Mouse (Mus musculus): ENCODE data around the gene C1qtnf9. TPM values are rescaled to one million over a fixed set of nuclear protein-coding genes. Genes with fewer than 3 reads are reported as not detected.

The C1qtnf9 gene
- polyA plus RNA-seq, 1 experiment from 2014 or later = 0.45 TPM

DNA sequence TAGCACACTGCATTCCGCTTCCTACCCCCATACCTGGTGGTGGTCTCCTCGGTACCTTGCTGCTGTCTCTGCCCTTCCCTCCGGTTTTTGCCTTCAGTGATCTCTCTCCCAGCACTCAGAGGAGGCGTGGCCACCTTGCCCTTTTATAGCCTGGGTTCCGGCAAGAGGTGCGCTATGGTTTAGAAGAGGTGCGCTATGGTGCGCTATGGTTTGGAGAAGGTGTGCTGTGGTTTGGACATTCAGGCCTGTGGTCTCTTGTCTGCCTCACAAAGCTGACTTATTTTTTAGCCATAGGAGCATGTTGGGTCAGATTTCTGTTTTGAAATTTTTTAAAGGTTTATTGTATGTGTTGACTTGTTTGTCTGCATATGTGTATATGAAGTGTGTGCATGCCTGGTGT is 41.9 kb downstream of the C1qtnf9 start:
- Histone ChIP-seq H3K27me3 (replicated peaks; ENCODE audit: insufficient read depth, low read length) (no peaks in the 10 kb centered on the region), H3K4me3 (ENCODE audit: low read depth, low read length) (no peak overlapping the region), H3K4me1 (ENCODE audit: insufficient read depth, low read depth, low read length) (no peaks in the 10 kb centered on the region), H3K9ac (replicated peaks; ENCODE audit: low read depth) (no peak overlapping the region), H3K36me3 (ENCODE audit: insufficient read depth, low read length) (0 out of 2 replicates have a peak, but pooled peaks cover 2% of the 10 kb centered on the region), H3K9me3 (ENCODE audit: low read length) (no peaks in the 10 kb centered on the region), H3K4me2 (replicated peaks; ENCODE audit: low read depth, low read length) (no peak overlapping the region), H3K27ac (ENCODE audit: low read length) (no peak overlapping the region)
- WGBS = 95% methylated on average over 8 of the region's 8 CpGs
- DNase-seq (ENCODE audit: low spot score) (no peak), ATAC-seq (no peak)
- TF ChIP-seq EP300 (IDR thresholded peaks at IDR 0.05) (no peak), CTCF (IDR thresholded peaks at IDR 0.05) (no peak)

DNA sequence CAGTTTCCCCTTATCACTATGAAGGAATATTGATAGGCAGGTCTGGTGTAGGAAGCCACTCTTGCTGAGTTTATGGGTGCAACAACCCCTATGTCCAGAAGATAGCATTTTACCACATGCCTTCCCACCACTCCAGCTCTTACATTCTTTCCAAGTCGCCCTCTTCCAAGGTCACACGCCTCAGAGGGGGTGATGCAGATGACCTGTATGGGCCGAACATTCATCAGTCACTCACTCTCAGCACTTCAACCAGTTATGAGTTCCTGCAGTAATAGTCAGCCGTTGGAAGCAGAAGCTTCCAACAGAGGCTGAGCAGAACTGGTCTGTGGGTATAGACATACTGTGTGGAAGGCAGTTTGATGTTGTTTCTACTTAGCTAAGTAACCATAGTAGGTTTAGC is 43.6 kb downstream of the C1qtnf9 start:
- WGBS = 81% methylated on average over 4 of the region's 4 CpGs
- H3K4me2 ChIP-seq (replicated peaks; ENCODE audit: low read depth, low read length) = no peak overlapping the region
- no peak for DNase-seq (ENCODE audit: low spot score)

DNA sequence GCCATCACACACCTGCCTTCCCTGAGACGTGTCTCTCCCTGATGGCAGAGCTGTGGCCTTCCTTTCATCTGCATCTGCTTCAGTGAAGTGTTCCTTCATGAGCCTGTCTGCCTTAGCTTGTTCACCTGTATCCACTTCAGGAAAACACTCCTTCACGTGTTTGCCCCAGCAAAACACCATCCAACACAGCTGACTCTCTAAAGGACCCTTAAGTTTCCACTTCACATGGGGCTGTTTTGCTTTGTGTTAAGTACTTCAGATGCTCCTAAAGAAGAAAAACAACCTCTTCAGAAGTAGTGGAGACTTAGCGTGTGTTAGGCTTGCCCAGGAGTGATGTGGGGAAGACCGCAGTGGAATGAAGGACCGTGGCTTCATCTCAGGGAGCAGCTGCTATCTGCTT is 47.2 kb downstream of the C1qtnf9 start:
- Histone ChIP-seq H3K27ac (ENCODE audit: low read length) (no peak overlapping the region), H3K27me3 (replicated peaks; ENCODE audit: insufficient read depth, low read length) (no peaks in the 10 kb centered on the region), H3K4me2 (replicated peaks; ENCODE audit: low read depth, low read length) (no peak overlapping the region), H3K36me3 (ENCODE audit: insufficient read depth, low read length) (no peaks in the 10 kb centered on the region), H3K9ac (replicated peaks; ENCODE audit: low read depth) (no peak overlapping the region), H3K4me1 (ENCODE audit: insufficient read depth, low read depth, low read length) (peaks cover 3% of the 10 kb centered on the region; the same call in 1 of the 2 replicates), H3K9me3 (ENCODE audit: low read length) (no peaks in the 10 kb centered on the region), H3K4me3 (ENCODE audit: low read depth, low read length) (no peak overlapping the region)
- WGBS = 62% methylated on average over 5 of the region's 5 CpGs
- no peak for TF ChIP-seq CTCF (IDR thresholded peaks at IDR 0.05)
- peak; percentile 92 for TF ChIP-seq EP300 (IDR thresholded peaks at IDR 0.05)
- peak; percentile 85 for DNase-seq (ENCODE audit: low spot score)
- ATAC-seq = peak; percentile 88

More for the DNA sequence above, 43.6 kb downstream of the C1qtnf9 start:
- Histone ChIP-seq H3K4me1 (ENCODE audit: insufficient read depth, low read depth, low read length) (no peaks in the 10 kb centered on the region), H3K9me3 (ENCODE audit: low read length) (no peaks in the 10 kb centered on the region), H3K4me3 (ENCODE audit: low read depth, low read length) (no peak overlapping the region), H3K9ac (replicated peaks; ENCODE audit: low read depth) (no peak overlapping the region), H3K36me3 (ENCODE audit: insufficient read depth, low read length) (0 out of 2 replicates have a peak, but pooled peaks cover 2% of the 10 kb centered on the region), H3K27ac (ENCODE audit: low read length) (no peak overlapping the region), H3K27me3 (replicated peaks; ENCODE audit: insufficient read depth, low read length) (no peaks in the 10 kb centered on the region)
- no peak for ATAC-seq
- TF ChIP-seq EP300 (IDR thresholded peaks at IDR 0.05) = no peak
- no peak for TF ChIP-seq CTCF (IDR thresholded peaks at IDR 0.05)

DNA sequence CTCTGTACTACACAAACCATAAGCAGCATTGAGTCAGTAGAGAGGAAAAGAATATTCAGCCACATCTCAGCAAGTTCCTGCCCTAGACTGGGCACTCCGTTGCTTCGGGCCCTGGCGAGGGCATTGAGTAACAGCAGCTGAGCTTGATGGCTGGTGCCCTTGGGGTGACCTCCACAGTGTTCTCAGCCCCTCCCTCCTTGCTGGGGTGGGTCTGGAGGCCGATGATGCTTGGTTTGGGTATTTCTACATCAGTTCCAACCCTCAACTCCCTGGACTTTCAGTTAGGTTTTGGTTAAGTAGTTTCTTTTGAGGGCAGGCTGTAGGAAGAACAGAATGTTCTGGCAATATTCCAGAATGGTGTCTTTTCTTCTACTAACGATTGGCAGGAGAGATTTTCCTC is 50.1 kb downstream of the C1qtnf9 start:
- Histone ChIP-seq H3K36me3 (ENCODE audit: insufficient read depth, low read length) (no peaks in the 10 kb centered on the region), H3K4me3 (ENCODE audit: low read depth, low read length) (no peak overlapping the region), H3K27ac (ENCODE audit: low read length) (peak overlapping the region; percentile 59), H3K4me1 (ENCODE audit: insufficient read depth, low read depth, low read length) (peaks cover 3% of the 10 kb centered on the region; the same call in 1 of the 2 replicates), H3K4me2 (replicated peaks; ENCODE audit: low read depth, low read length) (no peak overlapping the region), H3K9ac (replicated peaks; ENCODE audit: low read depth) (no peak overlapping the region), H3K27me3 (replicated peaks; ENCODE audit: insufficient read depth, low read length) (no peaks in the 10 kb centered on the region), H3K9me3 (ENCODE audit: low read length) (no peaks in the 10 kb centered on the region)
- no peak for TF ChIP-seq CTCF (IDR thresholded peaks at IDR 0.05)
- peak; percentile 83 for TF ChIP-seq EP300 (IDR thresholded peaks at IDR 0.05)
- DNase-seq (ENCODE audit: low spot score) (peak; percentile 86), ATAC-seq (peak; percentile 74)
- 44% methylated on average over 5 of the region's 5 CpGs for WGBS

DNA sequence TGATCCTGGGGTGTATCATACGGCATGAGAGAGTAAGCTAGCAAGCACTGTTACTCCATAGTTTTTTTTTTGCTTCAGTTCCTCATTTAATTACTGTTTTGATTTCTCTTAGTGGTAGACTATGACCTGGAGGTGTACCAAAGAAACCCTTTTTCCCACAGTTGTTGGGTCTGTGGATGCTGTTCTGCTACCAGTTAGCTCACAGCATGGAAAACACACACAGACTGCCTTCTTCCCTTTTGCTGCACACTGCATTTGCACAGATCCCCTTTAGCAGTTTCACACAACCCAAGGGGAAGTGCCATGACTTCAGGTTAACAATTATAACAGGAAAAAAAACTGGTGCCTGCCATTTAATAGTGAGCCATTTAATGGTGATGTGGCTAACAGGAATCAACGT is 62.2 kb downstream of the C1qtnf9 start:
- TF ChIP-seq EP300 (IDR thresholded peaks at IDR 0.05) (no peak), CTCF (IDR thresholded peaks at IDR 0.05) (no peak)
- Histone ChIP-seq H3K4me1 (ENCODE audit: insufficient read depth, low read depth, low read length) (no peaks in the 10 kb centered on the region), H3K4me2 (replicated peaks; ENCODE audit: low read depth, low read length) (no peak overlapping the region), H3K36me3 (ENCODE audit: insufficient read depth, low read length) (peaks cover 8% of the 10 kb centered on the region), H3K27me3 (replicated peaks; ENCODE audit: insufficient read depth, low read length) (no peaks in the 10 kb centered on the region), H3K27ac (ENCODE audit: low read length) (no peak overlapping the region), H3K9me3 (ENCODE audit: low read length) (no peaks in the 10 kb centered on the region), H3K4me3 (ENCODE audit: low read depth, low read length) (no peak overlapping the region), H3K9ac (replicated peaks; ENCODE audit: low read depth) (no peak overlapping the region)
- no peak for DNase-seq (ENCODE audit: low spot score)
- WGBS = 92% methylated on average over 2 of the region's 2 CpGs
- no peak for ATAC-seq

Other genes with a start within 250 kb of the C1qtnf9 start
- 11.7 and 15.5 TPM in 2 replicates for gene Spata13, start 134.1 kb upstream of the C1qtnf9 start, polyA plus RNA-seq (2015; fragmentation: Nextera tagmentation; extraction: Ambion mirVana)
- 7.7 and 9.9 TPM in 2 replicates for gene Mipep, start 16.4 kb downstream of the C1qtnf9 start, polyA plus RNA-seq (2015; fragmentation: Nextera tagmentation; extraction: Ambion mirVana)

Data from lung, postnatal 0 days (tissue).